Mouse (Mus musculus) embryonic stem cell, embryonic (primary cell): ENCODE results near the gene Otos.

ENCODE experiments used
- CTCF ChIA-PET, 4 experiments: fragments of 300-600 bp in 2 of 4; fragments of 350-600 bp in 2 of 4; sonication (Branson Sonifier 250); formaldehyde crosslinking; loops; one replicate each; lab custom pipeline; 2022; ENCODE audit warnings: inconsistent platforms in 2 of 4; lab: Charles Lee
- POLR2A ChIA-PET, 4 experiments: fragments of 300-600 bp in 2 of 4; fragments of 350-600 bp in 2 of 4; sonication (Branson Sonifier 250); formaldehyde crosslinking; loops; one replicate each; lab custom pipeline; 2022; ENCODE audit warnings: antibody characterized with exemption in 4 of 4, inconsistent platforms in 1 of 4; lab: Charles Lee

The Otos gene

DNA sequence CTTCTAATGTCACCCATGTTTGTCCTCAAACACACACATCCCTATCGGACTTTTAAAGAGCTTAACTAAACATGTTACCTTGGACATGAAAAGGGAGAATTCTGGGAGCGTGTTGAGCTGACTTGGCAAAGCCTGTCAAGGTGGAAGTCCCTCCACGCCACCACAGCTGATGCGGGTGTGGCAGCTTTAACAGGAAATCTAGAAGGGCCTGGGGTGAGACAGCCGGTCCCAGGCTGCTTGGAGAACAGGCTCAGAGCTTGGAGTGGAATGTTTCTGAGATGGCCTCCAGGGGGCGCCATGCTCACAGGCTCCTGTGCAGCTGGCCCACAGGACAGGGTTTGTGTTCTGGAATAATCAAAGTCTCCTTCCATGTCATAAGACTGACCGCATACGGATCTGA lies at the start of gene Otos:
Gene Otos (minus strand): TSS at position 169 of the 400 bp plus-strand sequence.
- ChIA-PET POLR2A (interaction anchor here in 1 of 4 experiments (0.9 to 1.6 kb wide), 5 partner anchors 175 to 286 kb away, joined by 3 to 11 read pairs (median 6); partner anchors contain the start of genes Gpc1 and Ndufa10), CTCF (interaction anchor here (0.5 to 3.9 kb wide), 84 partner anchors 8 to 1430 kb away, joined by 3 to 68 read pairs (median 4); partner anchors contain the start of genes Dusp28 (in 2 of the 4), Gpc1 (in 2 of the 4), Gpr35 (in 2 of the 4) and Ndufa10 (in 2 of the 4))

- ChIA-PET POLR2A (interaction anchor here in 2 of 4 experiments (1.3 to 1.9 kb wide), 2 partner anchors 11 to 12 kb away, joined by 3 to 9 read pairs; no protein-coding TSS in a partner anchor), CTCF (interaction anchor here (0.6 to 3.9 kb wide), 34 partner anchors 8 to 541 kb away, joined by 3 to 31 read pairs (median 4); partner anchors contain the start of genes Otos (in 2 of the 4), Gpc1 (in 1 of the 4) and Kif1a (in 1 of the 4))
These were observed 48.2 kb upstream of the Otos start for GRCm38 (mm10) chr1:92696848-92697247.

DNA sequence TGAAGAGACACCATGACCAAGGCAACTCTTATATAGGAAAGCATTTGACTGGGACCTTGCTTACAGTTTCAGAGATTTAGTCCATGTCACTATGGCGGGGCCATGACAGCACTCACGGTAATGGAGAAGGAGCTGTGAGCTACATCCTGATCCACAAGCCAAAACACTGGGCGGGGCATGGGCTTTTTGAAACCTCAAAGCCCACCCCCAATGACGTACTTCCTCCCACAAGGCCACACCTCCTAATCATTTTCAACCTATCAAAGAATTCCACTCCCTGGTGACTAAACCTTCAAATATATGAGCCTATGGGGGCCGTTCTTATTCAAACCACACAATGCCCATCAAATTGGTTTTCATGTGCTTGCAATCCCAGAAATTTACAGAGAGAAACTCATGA lies 47.1 kb upstream of the Otos start:
- ChIA-PET CTCF (interaction anchor here in 3 of 4 experiments (0.8 to 3.9 kb wide), 9 partner anchors 9 to 406 kb away, joined by 3 to 31 read pairs (median 7); partner anchors contain the start of genes Kif1a (in 1 of the 3) and Otos (in 1 of the 3)), POLR2A (interaction anchor here in 2 of 4 experiments (0.7 to 1.3 kb wide), 2 partner anchors 12 to 174 kb away, joined by 3 to 5 read pairs; no protein-coding TSS in a partner anchor)

DNA sequence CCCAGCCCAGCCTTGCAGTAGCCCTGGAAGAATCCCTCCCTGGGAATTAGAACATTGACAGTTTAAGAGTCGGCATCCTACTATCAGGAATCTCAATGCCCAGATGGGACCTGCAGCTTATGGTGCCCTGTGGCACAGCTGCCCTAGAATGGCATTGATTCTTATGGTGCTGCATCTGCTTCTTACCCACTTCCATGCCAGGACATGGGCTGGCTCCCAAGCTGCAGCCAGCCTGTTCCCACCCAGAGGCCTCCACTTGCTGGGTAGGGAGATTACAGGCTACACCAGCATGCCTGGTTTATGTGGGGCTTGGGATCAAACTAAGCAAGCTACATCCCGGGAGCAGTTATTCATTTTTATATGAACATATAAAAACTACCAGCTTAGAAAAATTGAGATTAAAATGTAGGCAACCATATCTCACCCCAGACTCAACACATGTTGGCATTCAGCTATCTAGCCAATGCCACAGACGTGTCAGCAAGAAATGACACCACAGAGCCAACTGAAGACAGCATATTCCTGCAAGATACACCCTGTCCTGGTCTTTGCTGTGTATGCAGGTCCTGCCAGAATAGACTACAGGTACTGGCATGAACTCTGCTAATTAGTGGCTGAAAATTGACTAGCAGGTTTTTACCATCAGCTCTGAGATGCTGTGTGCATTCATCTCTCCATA lies 42.7 kb upstream of the Otos start:
- POLR2A ChIA-PET: interaction anchor here in 2 of 4 experiments (0.6 kb wide), 2 partner anchors 408 to 607 kb away, joined by 3 read pairs; no protein-coding TSS in a partner anchor

DNA sequence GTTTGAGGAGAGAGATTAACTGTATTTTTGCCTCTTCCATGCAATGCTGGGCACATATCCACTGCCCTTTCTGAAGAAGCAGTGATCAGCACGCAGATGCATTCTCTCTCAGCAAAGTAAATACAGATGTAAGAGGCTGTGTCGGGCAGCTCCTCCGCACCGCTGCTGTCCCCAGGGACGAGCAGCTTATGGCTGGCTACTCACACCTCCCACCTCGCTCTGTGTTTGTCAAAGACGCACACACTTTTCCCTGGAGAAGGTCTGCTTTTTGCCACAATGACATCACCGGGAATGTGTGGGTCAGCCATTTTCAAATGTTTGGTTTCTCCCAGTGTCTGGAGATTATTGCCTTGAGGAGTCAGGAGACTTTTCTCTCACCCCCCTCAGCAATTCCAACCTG lies 38.4 kb upstream of the Otos start:
- ChIA-PET POLR2A (no interaction called here), CTCF (interaction anchor here in 2 of 4 experiments (0.8 to 1.5 kb wide), 3 partner anchors 9 to 38 kb away, joined by 3 to 10 read pairs (median 5); partner anchors contain the start of gene Otos (in 1 of the 2))

More for the DNA sequence above, 42.7 kb upstream of the Otos start:
- CTCF ChIA-PET: interaction anchor here in 1 of 4 experiments (1.5 kb wide), 1 partner anchor 143 kb away, joined by 3 read pairs; no protein-coding TSS in a partner anchor

GRCm38 (mm10) chr1:92683151-92683550 lies 34.5 kb upstream of the Otos start:
- ChIA-PET CTCF (interaction anchor here (0.6 to 1.8 kb wide), 6 partner anchors 20 to 151 kb away, joined by 3 to 8 read pairs (median 3); partner anchors contain the start of gene Otos (in 1 of the 4)), POLR2A (no interaction called here)

GRCm38 (mm10) chr1:92680668-92681603 lies 32.3 kb upstream of the Otos start:
- ChIA-PET CTCF (interaction anchor here in 1 of 4 experiments (0.7 kb wide), 1 partner anchor 32 kb away, joined by 3 read pairs; no protein-coding TSS in a partner anchor), POLR2A (interaction anchor here in 1 of 4 experiments (0.6 kb wide), 1 partner anchor 154 kb away, joined by 5 read pairs; no protein-coding TSS in a partner anchor)

- CTCF ChIA-PET: no interaction called here
- POLR2A ChIA-PET: no interaction called here
These were observed 30.1 kb upstream of the Otos start for GRCm38 (mm10) chr1:92678757-92679156.

DNA sequence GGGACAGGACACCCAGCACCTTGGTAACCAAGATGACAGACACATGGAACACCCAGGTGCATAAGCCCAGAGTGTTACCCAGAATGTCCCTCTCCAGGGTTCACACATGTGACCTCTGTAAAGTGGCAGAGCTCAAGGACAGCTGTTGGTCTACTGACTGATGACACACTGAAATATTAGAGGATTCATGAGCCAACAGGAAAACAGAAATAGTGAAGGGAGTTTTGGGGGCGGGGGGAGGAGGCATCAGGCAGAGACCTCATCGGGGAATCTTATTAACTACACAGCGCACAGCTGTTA lies 28.0 kb upstream of the Otos start:
- ChIA-PET POLR2A (no interaction called here), CTCF (no interaction called here)

DNA sequence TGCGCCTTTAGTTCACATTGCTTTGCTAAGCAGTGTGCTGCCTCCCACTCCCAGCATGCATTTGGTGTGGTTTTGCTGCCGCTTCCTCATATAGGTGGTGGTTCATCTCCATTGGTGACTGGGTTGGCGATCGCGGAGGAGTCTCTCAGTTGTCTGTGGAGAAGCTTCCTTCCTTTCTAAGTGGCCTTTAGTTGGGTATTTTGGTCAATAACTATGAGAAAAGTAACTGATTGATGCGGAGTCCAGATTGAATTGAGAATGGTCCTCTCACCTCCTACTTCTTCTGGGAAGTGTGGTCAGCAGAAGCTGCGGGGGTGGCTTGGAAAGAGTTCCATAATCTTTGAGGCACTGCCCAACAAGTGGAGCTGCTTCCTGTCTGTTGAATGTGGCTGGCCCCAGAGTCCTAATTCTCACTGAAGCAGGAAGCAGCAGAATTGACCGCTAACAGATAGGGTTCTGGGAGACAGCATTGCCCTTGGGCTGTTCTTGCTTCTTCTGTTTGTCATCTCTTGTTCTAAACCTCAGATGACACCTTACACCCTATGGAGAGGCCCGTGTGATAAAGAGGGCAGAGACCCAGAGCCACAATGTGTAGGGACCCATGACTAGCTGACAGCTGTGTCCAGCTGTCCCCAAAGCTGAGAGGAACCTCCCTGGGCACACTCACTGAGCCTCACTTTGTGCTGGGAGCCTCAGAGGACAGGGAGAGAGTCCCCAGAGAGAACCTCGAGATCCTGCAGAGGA lies 27.5 kb upstream of the Otos start:
- CTCF ChIA-PET: no interaction called here

GRCm38 (mm10) chr1:92673258-92673782 lies 24.7 kb upstream of the Otos start:
- CTCF ChIA-PET: no interaction called here
- POLR2A ChIA-PET: no interaction called here

More for the DNA sequence above, 27.5 kb upstream of the Otos start:
- POLR2A ChIA-PET: no interaction called here

DNA sequence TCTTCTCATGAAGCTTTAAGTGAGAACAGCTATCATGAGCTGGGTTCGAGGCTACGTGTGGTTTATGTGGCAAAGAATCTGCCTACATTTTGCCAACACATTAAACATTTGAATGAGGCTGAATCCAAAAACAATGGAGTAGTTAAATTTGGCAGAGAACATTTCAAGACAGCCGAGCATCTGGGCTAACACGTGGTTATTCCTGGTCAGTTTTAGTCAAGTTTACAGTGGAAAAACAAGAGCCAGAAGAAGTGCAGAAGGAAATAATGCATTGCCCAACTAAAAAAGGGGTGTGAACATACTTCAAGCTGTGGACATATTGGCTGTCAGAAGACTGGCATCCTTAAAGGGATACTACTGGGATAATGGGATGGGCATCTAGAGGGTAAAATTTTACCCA lies 22.7 kb upstream of the Otos start:
- POLR2A ChIA-PET: no interaction called here
- CTCF ChIA-PET: no interaction called here

DNA sequence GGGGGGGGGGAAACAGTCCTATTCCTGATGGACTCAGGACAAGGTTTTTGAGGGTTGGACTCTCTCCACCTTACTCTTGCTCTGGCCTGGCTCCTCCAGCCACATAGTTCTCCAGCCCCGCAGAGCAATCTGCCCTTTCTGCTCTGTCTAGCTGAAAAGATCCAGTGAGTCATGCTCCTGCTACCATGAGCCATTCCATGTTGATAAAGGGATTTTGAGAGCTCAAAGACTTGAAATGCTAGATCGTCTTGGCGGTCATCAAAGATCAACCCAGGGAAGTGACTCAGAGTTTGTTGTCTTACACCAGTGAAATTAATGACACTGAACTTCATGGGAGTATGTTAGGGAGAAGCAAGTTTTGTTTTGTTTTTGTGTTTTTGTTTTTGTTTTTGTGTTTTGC lies 20.8 kb upstream of the Otos start:
- POLR2A ChIA-PET: interaction anchor here in 1 of 4 experiments (0.7 kb wide), 1 partner anchor 153 kb away, joined by 3 read pairs; no protein-coding TSS in a partner anchor
- CTCF ChIA-PET: interaction anchor here in 1 of 4 experiments (0.8 kb wide), 1 partner anchor 1004 kb away, joined by 16 read pairs; no protein-coding TSS in a partner anchor

DNA sequence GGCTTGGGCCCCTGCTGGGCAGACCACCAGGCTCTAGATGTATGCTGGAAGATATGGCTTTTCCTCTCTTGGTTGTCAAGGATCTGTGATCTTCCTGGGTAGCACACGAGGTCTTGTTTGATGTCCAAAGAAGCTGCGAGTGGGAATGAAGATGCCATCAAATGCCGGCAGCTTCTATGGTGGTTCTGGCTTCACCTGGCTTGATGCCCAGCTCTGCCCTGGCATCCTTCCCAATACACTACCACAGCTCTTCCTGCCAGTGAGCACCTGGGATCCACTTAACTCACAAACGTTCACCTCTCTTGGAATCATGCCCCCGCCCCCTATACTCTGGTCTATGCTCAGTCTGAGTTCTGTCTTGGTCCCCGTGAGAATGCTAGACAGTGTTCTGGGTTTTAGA lies 18.5 kb upstream of the Otos start:
- ChIA-PET CTCF (interaction anchor here in 1 of 4 experiments (1.4 kb wide), 1 partner anchor 18 kb away, joined by 4 read pairs; the partner anchor contains the start of gene Otos), POLR2A (no interaction called here)

DNA sequence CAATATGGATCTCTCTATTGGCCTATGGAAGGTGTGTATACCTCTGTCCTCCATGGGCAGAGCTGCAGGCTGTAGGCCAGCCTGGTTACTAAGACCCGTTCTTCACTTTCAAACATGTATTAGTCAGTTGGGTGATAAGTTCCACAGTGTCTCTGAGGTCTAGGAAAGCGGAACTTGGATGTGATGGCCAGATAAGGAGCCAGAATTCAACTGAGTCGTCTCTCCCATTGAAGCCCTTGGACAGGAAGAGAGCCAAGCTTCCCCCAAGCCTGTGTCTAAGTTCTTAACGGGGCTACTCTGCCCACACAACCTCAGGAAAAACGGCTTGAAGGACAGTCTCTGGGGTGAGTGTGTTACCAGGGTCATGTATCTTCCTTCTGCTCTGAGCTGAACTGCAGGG lies 10.8 kb upstream of the Otos start:
- ChIA-PET CTCF (interaction anchor here in 1 of 4 experiments (1.4 kb wide), 1 partner anchor 10 kb away, joined by 4 read pairs; the partner anchor contains the start of gene Otos), POLR2A (no interaction called here)

DNA sequence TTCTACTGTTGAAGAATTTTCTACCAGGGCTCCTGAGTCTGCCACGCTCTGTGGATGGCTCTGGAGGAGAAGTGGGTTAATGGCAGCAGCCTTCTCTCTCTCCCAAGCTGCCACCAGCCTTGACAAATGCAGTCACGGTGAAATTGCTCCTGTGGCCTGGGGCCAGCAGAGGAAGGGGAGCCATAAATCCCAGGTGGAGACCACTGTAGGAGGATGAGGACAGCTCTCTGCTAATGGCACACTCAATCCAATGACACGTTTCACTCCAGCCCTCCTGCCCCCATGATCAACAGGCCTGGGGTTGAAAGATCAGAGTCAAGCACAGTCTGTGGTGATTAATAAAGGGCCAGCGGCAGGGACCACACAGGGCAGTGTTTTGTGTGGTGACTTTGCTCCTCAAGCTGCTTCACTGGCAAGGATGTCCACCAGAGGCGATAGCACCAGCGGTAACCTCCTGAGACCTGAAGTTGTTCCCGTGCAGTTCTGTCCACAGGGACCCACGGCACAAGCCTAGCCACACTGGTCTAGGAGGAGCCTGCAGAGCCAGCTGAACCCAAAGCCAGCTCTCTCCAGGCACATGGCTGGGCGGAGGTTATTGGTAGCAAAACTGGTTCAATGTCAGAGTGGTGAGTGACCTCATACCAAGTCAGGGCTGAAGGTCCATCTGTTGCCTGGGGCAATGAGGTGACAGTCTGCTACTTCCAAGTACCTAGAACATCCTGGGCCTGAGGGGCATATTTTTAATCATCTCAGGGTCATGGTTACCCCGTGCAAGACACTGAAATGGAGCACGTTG lies 8.6 kb upstream of the Otos start:
- ChIA-PET CTCF (interaction anchor here in 3 of 4 experiments (1.0 to 1.5 kb wide), 4 partner anchors 8 to 10 kb away, joined by 3 to 5 read pairs (median 4); partner anchors contain the start of gene Otos (in 3 of the 3)), POLR2A (interaction anchor here in 1 of 4 experiments (1.5 kb wide), 1 partner anchor 174 kb away, joined by 3 read pairs; the partner anchor contains the start of gene Gpc1)
